23 mouse cellular contexts compared by ENCODE assay signal in genomic region chr19:56373246-56373645, GRCm38 (mm10). TPM values are rescaled to one million over a fixed set of nuclear protein-coding genes. Genes with fewer than 3 reads are reported as not detected.
A peak's percentile ranks its signal among the peaks of the same experiment; 100 is the strongest.
DNase-seq lines count a peak whose midpoint lies in the region; ATAC-seq and TF ChIP-seq lines count a peak whose summit lies in the region.
"Had no signal": no experiment of that assay in that cellular context is flagged by ENCODE, and none has a peak within 500 bp of the region (broad histone marks: within the 10 kb centered on the region; RNA-seq: fewer than 3 reads in every experiment).

No protein-coding gene starts in this region.

- peak overlapping the region; percentile 30 for H3K4me2 ChIP-seq in myocyte (ENCODE audit: low read depth)
- H3K4me2 ChIP-seq in midbrain, embryonic 15.5 days = no peak overlapping the region
- no peak overlapping the region for H3K4me2 ChIP-seq in forebrain, embryonic 14.5 days (ENCODE audit: low read length)

- 0 out of 2 replicates have a peak, but pooled peaks cover 2% of the 10 kb centered on the region for H3K4me1 ChIP-seq in midbrain, embryonic 15.5 days
- no peaks in the 10 kb centered on the region for H3K4me1 ChIP-seq in forebrain, embryonic 14.5 days (ENCODE audit: control insufficient read depth, insufficient read depth, low read length)

- ATAC-seq in midbrain, embryonic 15.5 days (replicated peaks) = no peak
- ATAC-seq in forebrain, embryonic 14.5 days = no peak
- ATAC-seq: activated CD4-positive, CD25-positive, alpha-beta regulatory T cell, adult 4 months; CD4-positive, CD25-positive, alpha-beta regulatory T cell, adult 4 months had no signal

- no peak for TF ChIP-seq CTCF in left cerebral cortex, adult 2 months (IDR thresholded peaks at IDR 0.05)

- no peak overlapping the region for H3K27ac ChIP-seq in midbrain, embryonic 15.5 days
- H3K27ac ChIP-seq in left cerebral cortex, adult 2 months = no peak overlapping the region
- no peak overlapping the region for H3K27ac ChIP-seq in forebrain, embryonic 14.5 days (ENCODE audit: low read depth, low read length)

- H3K4me3 ChIP-seq in myocyte = no peak overlapping the region
- no peak overlapping the region for H3K4me3 ChIP-seq in midbrain, embryonic 15.5 days
- H3K4me3 ChIP-seq in left cerebral cortex, adult 2 months = no peak overlapping the region
- no peak overlapping the region for H3K4me3 ChIP-seq in forebrain, embryonic 14.5 days (ENCODE audit: low read depth, low read length)

- no peaks in the 10 kb centered on the region for H3K36me3 ChIP-seq in myocyte (ENCODE audit: control insufficient read depth, insufficient read depth)
- H3K36me3 ChIP-seq in midbrain, embryonic 15.5 days (replicated peaks) = no peaks in the 10 kb centered on the region
- H3K36me3 ChIP-seq in forebrain, embryonic 14.5 days (ENCODE audit: control insufficient read depth, insufficient read depth, low read length) = no peaks in the 10 kb centered on the region
- H3K36me3 ChIP-seq: G1E had no signal

- intact Hi-C loops in left cerebral cortex, adult 2 months (cut with DNase I) = no loop called here

- H3ac ChIP-seq in myocyte (ENCODE audit: control insufficient read depth, insufficient read length) = no peak overlapping the region

- no peaks in the 10 kb centered on the region for H3K9me3 ChIP-seq in midbrain, embryonic 15.5 days
- no peaks in the 10 kb centered on the region for H3K9me3 ChIP-seq in forebrain, embryonic 14.5 days (replicated peaks; ENCODE audit: control insufficient read depth, low read length)
- H3K9me3 ChIP-seq: G1E had no signal

- H3K27me3 ChIP-seq in myocyte (ENCODE audit: control insufficient read depth, insufficient read depth, insufficient read length) = no peaks in the 10 kb centered on the region
- H3K27me3 ChIP-seq in midbrain, embryonic 15.5 days (replicated peaks) = no peaks in the 10 kb centered on the region
- H3K27me3 ChIP-seq in forebrain, embryonic 14.5 days (replicated peaks; ENCODE audit: control insufficient read depth, insufficient read depth, low read length) = no peaks in the 10 kb centered on the region
- H3K27me3 ChIP-seq: CH12.LX, Patski had no signal

- peak; percentile 76 for DNase-seq in Muller cell, postnatal 12 days (ENCODE audit: inconsistent ontology term)
- peak; percentile 60 for DNase-seq in retina, embryonic 14.5 days (ENCODE audit: low spot score)
- peak; percentile 69 for DNase-seq in retina, postnatal 1 day
- no peak for DNase-seq in left cerebral cortex, adult 2 months (ENCODE audit: extremely low spot score in 1 of 2, low spot score in 2 of 2)
- no peak for DNase-seq in forebrain, embryonic 14.5 days (ENCODE audit: low spot score)
- no peak for DNase-seq in cerebellum, postnatal 25 days
- DNase-seq: adrenal gland, adult 2 months; adrenal gland, adult 8-10 months; adrenal gland, postnatal 10 days; adrenal gland, postnatal 14 days; adrenal gland, postnatal 25 days; adrenal gland, postnatal 36 days; B cell, adult 2 months; cerebellum, adult 11 months; cerebellum, adult 11-12 months; cerebellum, adult 18-20 months had no signal

- no peak for TF ChIP-seq POLR2A in myocyte (IDR thresholded peaks at IDR 0.05; ENCODE audit: insufficient read length, low read depth)

- H3K79me2 ChIP-seq in myocyte (ENCODE audit: control insufficient read depth, insufficient read depth) = no peaks in the 10 kb centered on the region

- no peak overlapping the region for H3K9ac ChIP-seq in midbrain, embryonic 15.5 days
- no peak overlapping the region for H3K9ac ChIP-seq in forebrain, embryonic 14.5 days (ENCODE audit: low read length)

- 92% methylated on average over 5 of the region's 5 CpGs for WGBS in midbrain, embryonic 15.5 days
- 93% methylated on average over 5 of the region's 5 CpGs for WGBS in forebrain, embryonic 14.5 days

TF ChIP-seq in myocyte, 11 proteins besides CTCF, POLR2A, EP300 and RAD21:
- TF ChIP-seq TCF12 (IDR thresholded peaks at IDR 0.05; ENCODE audit: insufficient read depth, poor library complexity, severe bottlenecking) = no peak

RNA-seq across cellular contexts. Expression of gene Nrap, which starts 16.6 kb away (rescaled TPM):
- polyA plus RNA-seq in myocyte (2012; fragmentation: generic; extraction: Trizol) = 25.5 TPM
- polyA plus RNA-seq in midbrain, embryonic 15.5 days (2015; fragmentation: Nextera tagmentation; extraction: Ambion mirVana) = 0.49 and 0.56 TPM in 2 replicates
- total RNA-seq in left cerebral cortex, adult 2 months (2021) = under 1 TPM; 0.63 to 0.87 TPM
- polyA plus RNA-seq in forebrain, embryonic 14.5 days (2014; fragmentation: Nextera tagmentation; extraction: Ambion mirVana) = 0.14 and 0.55 TPM in 2 replicates
- total RNA-seq: adrenal gland, adult 2 months had no signal
- polyA plus RNA-seq: activated CD4-positive, CD25-positive, alpha-beta regulatory T cell, adult 4 months; adrenal gland, adult 2 months had no signal

RNA-seq across cellular contexts. Expression of gene Casp7, which starts 23.7 kb away (rescaled TPM):
- 6.6 TPM for polyA plus RNA-seq in myocyte (2012; fragmentation: generic; extraction: Trizol)
- polyA plus RNA-seq in midbrain, embryonic 15.5 days (2015; fragmentation: Nextera tagmentation; extraction: Ambion mirVana) = 22.0 and 23.5 TPM in 2 replicates
- total RNA-seq in left cerebral cortex, adult 2 months (2021) = 1 to 10 TPM; 3.9 to 4.1 TPM
- polyA plus RNA-seq in forebrain, embryonic 14.5 days (2014; fragmentation: Nextera tagmentation; extraction: Ambion mirVana) = 13.1 and 17.4 TPM in 2 replicates

Comparison
In these comparisons a context has a peak if more than half of its experiments do, and no peak if none do; other contexts are left out.
1. DNase-seq: peak in Muller cell, postnatal 12 days (single experiment), retina, embryonic 14.5 days (single experiment) and retina, postnatal 1 day (single experiment); none in left cerebral cortex, adult 2 months (0 of 2), forebrain, embryonic 14.5 days (single experiment) and cerebellum, postnatal 25 days (0 of 2).
2. RNA of gene Nrap, which starts 16.6 kb away (polyA plus RNA-seq): 25.5 TPM in myocyte (single experiment); 0.14 to 0.55 TPM in forebrain, embryonic 14.5 days and 0.49 to 0.56 TPM in midbrain, embryonic 15.5 days; every median in the first group is over 10 times any median in the second.